Mouse (Mus musculus) CH12.LX (cell line): ENCODE measurements around the gene Il20rb. TPM values are rescaled to one million over a fixed set of nuclear protein-coding genes. Genes with fewer than 3 reads are reported as not detected.

ENCODE experiments used
- DNase-seq: peaks from one replicate; pipeline ENCODE4 v3.0.0-alpha.2; 2013; ENCODE audit errors: extremely low read depth
- H3K27ac ChIP-seq: 2 replicates; pipeline ENCODE4 v1.5.1; 2012; ENCODE audit warnings: low read depth, mild to moderate bottlenecking, control low read depth, moderate library complexity; ENCODE audit not compliant: insufficient read depth
- H3K27me3 ChIP-seq: replicated peaks from 2 replicates; pipeline ENCODE3; 2012; ENCODE audit warnings: inconsistent platforms
- H3K36me3 ChIP-seq, 2 experiments: replicated peaks in 1 of 2; 2 replicates each; pipeline versions ENCODE3 to v1.6.1; 2012; ENCODE audit warnings: inconsistent platforms in 1 of 2, low read length in 1 of 2, mild to moderate bottlenecking in 1 of 2, mixed read lengths in 1 of 2, moderate library complexity in 1 of 2; ENCODE audit not compliant: control insufficient read depth in 1 of 2, insufficient read depth in 1 of 2
- H3K4me1 ChIP-seq, 2 experiments: 2 replicates each; pipeline ENCODE4 v1.6.1; 2012; ENCODE audit warnings: inconsistent platforms in 1 of 2, moderate library complexity in 1 of 2; ENCODE audit not compliant: insufficient read depth in 2 of 2, control insufficient read depth in 1 of 2
- H3K4me2 ChIP-seq: 2 replicates; pipeline ENCODE4 v1.6.1; 2012; ENCODE audit warnings: low read depth, mild to moderate bottlenecking, control low read depth; ENCODE audit not compliant: poor library complexity, insufficient read depth, severe bottlenecking
- H3K4me3 ChIP-seq, 3 experiments: fragments of 150-350 bp in 1 of 3; sonication (generic) in 1 of 3; replicated peaks in 1 of 3; 2 replicates each; pipeline versions ENCODE3 to v1.5.1; 2011 to 2012; ENCODE audit warnings: low read depth in 2 of 3, low read length in 2 of 3, mild to moderate bottlenecking in 2 of 3, moderate library complexity in 2 of 3, control low read depth in 1 of 3, improper control_type of control experiment in 1 of 3, inconsistent platforms in 1 of 3, mixed read lengths in 1 of 3; ENCODE audit not compliant: poor library complexity in 1 of 3
- H3K79me2 ChIP-seq: replicated peaks from 2 replicates; pipeline ENCODE4 v1.6.1; 2012; ENCODE audit warnings: mild to moderate bottlenecking, moderate library complexity; ENCODE audit not compliant: control insufficient read depth, poor library complexity, insufficient read depth, severe bottlenecking; ENCODE audit errors: extremely low read depth
- H3K9ac ChIP-seq: 2 replicates; pipeline ENCODE4 v1.6.1; 2012; ENCODE audit warnings: low read depth, mild to moderate bottlenecking, control low read depth, moderate library complexity; ENCODE audit not compliant: insufficient read depth
- H3K9me3 ChIP-seq: replicated peaks from 2 replicates; pipeline ENCODE3; 2012; ENCODE audit warnings: low read length, inconsistent platforms, mixed read lengths
- BHLHE40 ChIP-seq: IDR thresholded peaks from 2 replicates; pipeline ENCODE4 v1.6.1; 2011; ENCODE audit warnings: mild to moderate bottlenecking, low read depth, low read length, improper control_type of control experiment
- CHD1 ChIP-seq: IDR thresholded peaks from 2 replicates; pipeline ENCODE4 v1.6.1; 2012; ENCODE audit warnings: low read depth, low read length, improper control_type of control experiment, inconsistent platforms
- E2F4 ChIP-seq: IDR thresholded peaks from 2 replicates; pipeline ENCODE4 v1.6.1; 2011; ENCODE audit warnings: low read depth, low read length, improper control_type of control experiment; ENCODE audit not compliant: insufficient replicate concordance
- EP300 ChIP-seq: IDR thresholded peaks from 2 replicates; pipeline ENCODE4 v1.6.1; 2011; ENCODE audit warnings: low read length, improper control_type of control experiment
- HCFC1 ChIP-seq: IDR thresholded peaks from 2 replicates; pipeline ENCODE4 v1.6.1; 2012; ENCODE audit warnings: low read depth, mild to moderate bottlenecking, inconsistent platforms, low read length, improper control_type of control experiment
- IRF4 ChIP-seq: IDR thresholded peaks from 2 replicates; pipeline ENCODE4 v1.6.1; 2014; ENCODE audit warnings: low read depth, mild to moderate bottlenecking, inconsistent platforms, low read length, improper control_type of control experiment
- JUN ChIP-seq: IDR thresholded peaks from 2 replicates; pipeline ENCODE4 v1.6.1; 2011; ENCODE audit warnings: low read depth, mild to moderate bottlenecking, low read length, improper control_type of control experiment, moderate library complexity; ENCODE audit not compliant: insufficient read depth
- JUND ChIP-seq: conservative IDR thresholded peaks from 2 replicates; pipeline ENCODE4 v1.6.1; 2011; ENCODE audit warnings: low read depth, low read length, improper control_type of control experiment
- MAFK ChIP-seq: IDR thresholded peaks from 2 replicates; pipeline ENCODE4 v1.6.1; 2011; ENCODE audit warnings: low read length, improper control_type of control experiment; ENCODE audit not compliant: insufficient replicate concordance
- MAX ChIP-seq: IDR thresholded peaks from 2 replicates; pipeline ENCODE4 v1.6.1; 2011; ENCODE audit warnings: low read length, improper control_type of control experiment
- MAZ ChIP-seq: IDR thresholded peaks from 2 replicates; pipeline ENCODE4 v1.6.1; 2012; ENCODE audit warnings: low read depth, mild to moderate bottlenecking, inconsistent platforms, low read length, improper control_type of control experiment, moderate library complexity
- MXI1 ChIP-seq: IDR thresholded peaks from 2 replicates; pipeline ENCODE4 v1.6.1; 2011; ENCODE audit warnings: mild to moderate bottlenecking, low read depth, low read length, improper control_type of control experiment
- MYC ChIP-seq: IDR thresholded peaks from 2 replicates; pipeline ENCODE4 v1.6.1; 2011; ENCODE audit warnings: low read depth, mild to moderate bottlenecking, improper control_type of control experiment, low read length
- NELFE ChIP-seq: IDR thresholded peaks from 2 replicates; pipeline ENCODE4 v1.6.1; 2011; ENCODE audit warnings: low read depth, low read length, improper control_type of control experiment
- NRF1 ChIP-seq: IDR thresholded peaks from 2 replicates; pipeline ENCODE4 v1.6.1; 2014; ENCODE audit warnings: low read depth, mild to moderate bottlenecking, inconsistent platforms, low read length, improper control_type of control experiment, moderate library complexity
- POLR2A ChIP-seq: IDR thresholded peaks from 2 replicates; pipeline ENCODE4 v1.6.1; 2011; ENCODE audit warnings: low read depth, mild to moderate bottlenecking, improper control_type of control experiment, low read length
- RAD21 ChIP-seq: IDR thresholded peaks from 2 replicates; pipeline ENCODE4 v1.6.1; 2011; ENCODE audit warnings: low read depth, mild to moderate bottlenecking, low read length, improper control_type of control experiment, moderate library complexity
- RCOR1 ChIP-seq: conservative IDR thresholded peaks from 2 replicates; pipeline ENCODE4 v1.6.1; 2012; ENCODE audit warnings: low read depth, mild to moderate bottlenecking, inconsistent platforms, low read length, improper control_type of control experiment
- SIN3A ChIP-seq: IDR thresholded peaks from 2 replicates; pipeline ENCODE4 v1.6.1; 2012; ENCODE audit warnings: low read length, improper control_type of control experiment, inconsistent platforms
- TBP ChIP-seq: conservative IDR thresholded peaks from 2 replicates; pipeline ENCODE4 v1.6.1; 2011; ENCODE audit warnings: low read depth, low read length, improper control_type of control experiment
- TCF12 ChIP-seq: IDR thresholded peaks from 2 replicates; pipeline ENCODE4 v1.6.1; 2014; ENCODE audit warnings: low read depth, mild to moderate bottlenecking, inconsistent platforms, low read length, improper control_type of control experiment
- UBTF ChIP-seq: IDR thresholded peaks from 2 replicates; pipeline ENCODE4 v1.6.1; 2012; ENCODE audit warnings: low read depth, mild to moderate bottlenecking, inconsistent platforms, low read length, improper control_type of control experiment, moderate library complexity
- ZKSCAN1 ChIP-seq: IDR thresholded peaks from 2 replicates; pipeline ENCODE4 v1.6.1; 2012; ENCODE audit warnings: low read depth, inconsistent platforms, low read length, improper control_type of control experiment, borderline replicate concordance
- ZMIZ1 ChIP-seq: IDR thresholded peaks from 2 replicates; pipeline ENCODE4 v1.6.1; 2012; ENCODE audit warnings: low read depth, mild to moderate bottlenecking, inconsistent platforms, low read length, improper control_type of control experiment
- dilution Hi-C: fragments of 300-500 bp; cut with MboI; formaldehyde crosslinking; loops from 2 replicates; pipeline ENCODE4 v1.14.3; 2020; ENCODE audit warnings: low sequenced_read_pairs; ENCODE audit not compliant: extremely low pct_unique_long_range_greater_than_20kb, extremely low pct_ligation_motif_present
- in situ Hi-C: fragments of 300-500 bp; cut with MboI; formaldehyde crosslinking; loops from 3 replicates; pipeline ENCODE4 v1.14.3; 2019; ENCODE audit warnings: low sequenced_read_pairs, low pct_ligation_motif_present, low pct_unique_long_range_greater_than_20kb, mixed read lengths
- polyA plus RNA-seq: library from polyadenylated mRNA; unstranded; fragments of >175 nt; gene quantifications from 2 replicates; pipeline ENCODE4 v1.2.1, GENCODE M21; 2012; ENCODE audit warnings: low read depth; ENCODE audit not compliant: insufficient read length
- total RNA-seq, 2 experiments: library from RNA; depleted of rRNA; stranded (reverse); fragments of 300-350 nt in 1 of 2; fragments of >200 nt in 1 of 2; gene quantifications; 2 replicates each; pipeline ENCODE4 v1.2.3; 2012 to 2014

The Il20rb gene
- total and polyA plus RNA-seq, 3 experiments, result 0.42 to 3.1 (median 1.2) TPM

GRCm38 (mm10) chr9:100440111-100440790 lies 46.3 kb downstream of the Il20rb start:
- Histone ChIP-seq H3K36me3 (no peaks in the 10 kb centered on the region), H3K27ac (no peak overlapping the region), H3K4me2 (no peak overlapping the region), H3K27me3 (peaks cover 6% of the 10 kb centered on the region), H3K4me1 (peaks cover 0 to 5% of the 10 kb centered on the region in 2 experiments; a peak in 2 of 4 replicates), H3K9ac (no peak overlapping the region), H3K79me2 (no peaks in the 10 kb centered on the region), H3K9me3 (no peaks in the 10 kb centered on the region), H3K4me3 (no peak overlapping the region)
- dilution Hi-C loops (no loop called here), in situ Hi-C loops (no loop called here)
- no peak for TF ChIP-seq E2F4
- no peak for TF ChIP-seq TBP
- no peak for TF ChIP-seq UBTF
- no peak for TF ChIP-seq MYC
- TF ChIP-seq EP300, result no peak
- DNase-seq, result peak; percentile 20

GRCm38 (mm10) chr9:100439481-100439880 lies 47.1 kb downstream of the Il20rb start:
- Histone ChIP-seq H3K4me2 (no peak overlapping the region), H3K4me1 (peaks cover 0 to 5% of the 10 kb centered on the region in 2 experiments; a peak in 2 of 4 replicates), H3K4me3 (no peak overlapping the region), H3K9me3 (no peaks in the 10 kb centered on the region), H3K79me2 (no peaks in the 10 kb centered on the region), H3K27ac (no peak overlapping the region), H3K9ac (no peak overlapping the region), H3K36me3 (no peaks in the 10 kb centered on the region), H3K27me3 (peaks cover 4% of the 10 kb centered on the region)
- in situ Hi-C loops, result no loop called here
- dilution Hi-C loops, result no loop called here
- TF ChIP-seq MXI1, result no peak
- TF ChIP-seq ZMIZ1, result no peak
- TF ChIP-seq BHLHE40, result no peak
- TF ChIP-seq CHD1, result no peak
- no peak for TF ChIP-seq TCF12
- no peak for TF ChIP-seq MAX
- TF ChIP-seq JUN, result no peak
- no peak for TF ChIP-seq IRF4
- no peak for TF ChIP-seq RAD21
- TF ChIP-seq ZKSCAN1, result no peak
- TF ChIP-seq RCOR1, result no peak
- TF ChIP-seq JUND, result no peak
- no peak for TF ChIP-seq MYC
- no peak for TF ChIP-seq NELFE
- TF ChIP-seq SIN3A, result no peak
- TF ChIP-seq NRF1, result no peak
- no peak for TF ChIP-seq MAZ
- TF ChIP-seq POLR2A, result no peak
- no peak for TF ChIP-seq MAFK
- TF ChIP-seq HCFC1, result no peak
- DNase-seq, result no peak
